Comparison of ENCODE assay signal across 10 mouse cellular contexts in the genomic region with DNA sequence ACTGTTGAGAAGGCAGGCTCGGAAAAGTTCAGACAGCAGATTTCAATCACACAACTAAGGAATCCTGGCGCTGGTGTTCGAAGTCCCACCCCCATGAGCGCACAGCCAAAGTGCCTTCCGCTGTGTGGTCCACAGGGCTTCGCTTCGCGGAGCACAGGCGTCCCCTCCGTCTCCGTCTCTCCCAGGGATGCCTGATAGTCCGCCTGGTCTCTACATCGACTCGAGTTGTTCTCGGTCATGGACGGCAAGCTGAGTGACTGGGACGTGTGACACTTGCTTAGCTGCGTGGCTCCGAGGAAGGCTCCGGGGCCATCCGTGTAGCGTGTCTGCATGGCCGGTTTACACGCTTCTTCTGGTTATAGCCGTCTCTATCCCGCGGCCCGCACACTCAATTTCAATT.
DNase-seq lines count a peak whose midpoint lies in the region; ATAC-seq and TF ChIP-seq lines count a peak whose summit lies in the region.
"Had no signal": no experiment of that assay in that cellular context is flagged by ENCODE, and none has a peak within 500 bp of the region (broad histone marks: within the 10 kb centered on the region; RNA-seq: fewer than 3 reads in every experiment).

No protein-coding gene starts in this region.

- no peak for TF ChIP-seq CTCF in brain, embryonic 14.5 days (IDR thresholded peaks at IDR 0.05; ENCODE audit: borderline replicate concordance, extremely low read depth, insufficient read depth, insufficient read length)

- WGBS in heart, embryonic 15.5 days = 59% methylated on average over 28 of the region's 28 CpGs
- WGBS in forebrain, embryonic 16.5 days = 54% methylated on average over 28 of the region's 28 CpGs
- 49% methylated on average over 28 of the region's 28 CpGs for WGBS in midbrain, embryonic 12.5 days

- no peak for DNase-seq in heart, postnatal 10 days
- peak; percentile 71 for DNase-seq in brain, embryonic 14.5 days (ENCODE audit: low read depth)
- no peak for DNase-seq in thymus, postnatal 0 days (ENCODE audit: low spot score)
- no peak for DNase-seq in ovary, adult 18-20 months (ENCODE audit: low spot score)

- peak overlapping the region; percentile 15; the same call in 1 of the 2 replicates for H3K4me2 ChIP-seq in heart, embryonic 15.5 days
- peak overlapping the region; percentile 35 for H3K4me2 ChIP-seq in forebrain, embryonic 16.5 days (ENCODE audit: low read length)
- peak overlapping the region; percentile 46 for H3K4me2 ChIP-seq in midbrain, embryonic 12.5 days (replicated peaks)

- intact Hi-C loops in heart, postnatal 10 days (cut with DNase I) = no loop called here

- ATAC-seq in heart, embryonic 15.5 days (replicated peaks; ENCODE audit: insufficient number of reproducible peaks, insufficient read depth, low FRiP score, low read depth) = no peak
- 0 out of 2 replicates have a peak, but pooled peaks have one; percentile 43 for ATAC-seq in forebrain, embryonic 16.5 days
- peak; percentile 30; the same call in 1 of the 2 replicates for ATAC-seq in midbrain, embryonic 12.5 days (ENCODE audit: low FRiP score, low read depth)
- ATAC-seq in frontal cortex, adult (ENCODE audit: low TSS enrichment) = no peak
- ATAC-seq: intestine, postnatal 0 days had no signal

- H3K4me1 ChIP-seq in heart, embryonic 15.5 days (replicated peaks) = no peaks in the 10 kb centered on the region
- H3K4me1 ChIP-seq in forebrain, embryonic 16.5 days (replicated peaks; ENCODE audit: control insufficient read depth, insufficient read depth, low read length) = peaks cover 15% of the 10 kb centered on the region
- H3K4me1 ChIP-seq in midbrain, embryonic 12.5 days = peaks cover 18% of the 10 kb centered on the region

- no peak overlapping the region for H3K27ac ChIP-seq in heart, embryonic 15.5 days
- H3K27ac ChIP-seq in forebrain, embryonic 16.5 days (ENCODE audit: low read length) = peak overlapping the region; percentile 24; the same call in 1 of the 2 replicates
- H3K27ac ChIP-seq in midbrain, embryonic 12.5 days (replicated peaks) = no peak overlapping the region; the same call in 1 of the 2 replicates
- H3K27ac ChIP-seq: liver, embryonic 14.5 days had no signal

- H3K4me3 ChIP-seq in heart, embryonic 15.5 days = no peak overlapping the region
- no peak overlapping the region; the same call in 1 of the 2 replicates for H3K4me3 ChIP-seq in forebrain, embryonic 16.5 days (replicated peaks; ENCODE audit: low read length)
- H3K4me3 ChIP-seq in midbrain, embryonic 12.5 days = 0 out of 2 replicates have a peak overlapping the region, but pooled peaks have one; percentile 4

- TF ChIP-seq POLR2A in brain, embryonic 14.5 days (IDR thresholded peaks at IDR 0.05; ENCODE audit: borderline replicate concordance, extremely low read depth, insufficient read depth, insufficient read length, poor library complexity, severe bottlenecking) = no peak

- peaks cover 22% of the 10 kb centered on the region for H3K27me3 ChIP-seq in heart, embryonic 15.5 days
- H3K27me3 ChIP-seq in forebrain, embryonic 16.5 days (replicated peaks; ENCODE audit: control insufficient read depth, insufficient read depth, low read length) = no peaks in the 10 kb centered on the region
- H3K27me3 ChIP-seq in midbrain, embryonic 12.5 days = peaks cover 32% of the 10 kb centered on the region

- H3K9ac ChIP-seq in heart, embryonic 15.5 days = no peak overlapping the region
- H3K9ac ChIP-seq in forebrain, embryonic 16.5 days (replicated peaks; ENCODE audit: low read depth, low read length) = no peak overlapping the region
- H3K9ac ChIP-seq in midbrain, embryonic 12.5 days (replicated peaks) = no peak overlapping the region
- H3K9ac ChIP-seq: liver, embryonic 14.5 days had no signal

- no peaks in the 10 kb centered on the region for H3K9me3 ChIP-seq in heart, embryonic 15.5 days (replicated peaks)
- no peaks in the 10 kb centered on the region for H3K9me3 ChIP-seq in forebrain, embryonic 16.5 days (ENCODE audit: control insufficient read depth, low read length)
- no peaks in the 10 kb centered on the region for H3K9me3 ChIP-seq in midbrain, embryonic 12.5 days

- no peaks in the 10 kb centered on the region for H3K36me3 ChIP-seq in heart, embryonic 15.5 days
- H3K36me3 ChIP-seq in forebrain, embryonic 16.5 days (ENCODE audit: control insufficient read depth, insufficient read depth) = no peaks in the 10 kb centered on the region
- H3K36me3 ChIP-seq in midbrain, embryonic 12.5 days = no peaks in the 10 kb centered on the region

Comparison
In these comparisons a context has a peak if more than half of its experiments do, and no peak if none do; other contexts are left out.
1. ATAC-seq: peak in forebrain, embryonic 16.5 days (single experiment) and midbrain, embryonic 12.5 days (single experiment); none in heart, embryonic 15.5 days (single experiment) and frontal cortex, adult (single experiment).
2. Peak in every context shown above with its lines, with median percentiles within 50 percentile points of each other: H3K4me2 ChIP-seq.